Mouse (Mus musculus) layer of hippocampus, adult 18-20 months (tissue): ENCODE measurements around the gene R3hcc1l. TPM values are rescaled to one million over a fixed set of nuclear protein-coding genes. Genes with fewer than 3 reads are reported as not detected.

ENCODE experiments used
- DNase-seq, 2 experiments: peaks; one replicate each; pipeline ENCODE4 v3.0.0; 2022; ENCODE audit warnings: low spot score in 2 of 2
- long read RNA-seq: library from polyadenylated mRNA; stranded (forward); transcript quantifications from one replicate; pipeline ENCODE4 v2.0.0, GENCODE M21; 2021
- total RNA-seq, 2 experiments: library from RNA; stranded (reverse); gene quantifications; 2 replicates each; pipeline ENCODE4 v1.2.3; 2021

R3hcc1l gene
- total RNA-seq = 10 to 100 TPM; 26.4 to 29.5 TPM
- long read RNA-seq, full-length matches to known transcripts = 22 of 30 reads
- long read RNA-seq, partial matches to known transcripts = 2 of 30 reads
- long read RNA-seq, other reads (novel, unspliced or antisense) = 6 of 30 reads

GRCm38 (mm10) chr19:42518620-42519310, at the start of gene R3hcc1l:
Gene R3hcc1l (plus strand): TSS chr19:42518759.
- peak; percentile 95 to 98 for DNase-seq

- DNase-seq = no peak
These were observed 47.0 kb upstream of the R3hcc1l start for GRCm38 (mm10) chr19:42471571-42471970.

- DNase-seq = no peak
These were observed 45.7 kb upstream of the R3hcc1l start for GRCm38 (mm10) chr19:42472831-42473230.

- DNase-seq = no peak
These were observed 40.8 kb upstream of the R3hcc1l start for GRCm38 (mm10) chr19:42477769-42478168.

- DNase-seq = no peak
These were observed 40.3 kb upstream of the R3hcc1l start for GRCm38 (mm10) chr19:42478303-42478702.

GRCm38 (mm10) chr19:42485443-42485842, 33.1 kb upstream of the R3hcc1l start:
- no peak for DNase-seq

GRCm38 (mm10) chr19:42487261-42487660, 31.3 kb upstream of the R3hcc1l start:
- DNase-seq = no peak

- DNase-seq = peak; percentile 7 to 55
These were observed 25.2 kb upstream of the R3hcc1l start for GRCm38 (mm10) chr19:42493257-42493917.

GRCm38 (mm10) chr19:42504156-42504555, 14.4 kb upstream of the R3hcc1l start:
- DNase-seq = no peak

GRCm38 (mm10) chr19:42509625-42510024, 8.9 kb upstream of the R3hcc1l start:
- DNase-seq = no peak

GRCm38 (mm10) chr19:42510276-42511171, 8.0 kb upstream of the R3hcc1l start:
- DNase-seq = no peak

- no peak for DNase-seq
These were observed 2.9 kb upstream of the R3hcc1l start for GRCm38 (mm10) chr19:42515656-42516055.

- DNase-seq = no peak
These were observed 2.4 kb upstream of the R3hcc1l start for GRCm38 (mm10) chr19:42516121-42516520.

GRCm38 (mm10) chr19:42517957-42518619, 471 bp upstream of the R3hcc1l start:
- no peak for DNase-seq

GRCm38 (mm10) chr19:42519760-42520159, 1.2 kb downstream of the R3hcc1l start:
- no peak for DNase-seq

GRCm38 (mm10) chr19:42524703-42525102, 6.1 kb downstream of the R3hcc1l start:
- DNase-seq = no peak

- no peak for DNase-seq
These were observed 11.5 kb downstream of the R3hcc1l start for GRCm38 (mm10) chr19:42529992-42530437.

GRCm38 (mm10) chr19:42534427-42534826, 15.9 kb downstream of the R3hcc1l start:
- no peak for DNase-seq

GRCm38 (mm10) chr19:42537600-42537999, 19.0 kb downstream of the R3hcc1l start:
- no peak for DNase-seq

GRCm38 (mm10) chr19:42538911-42539310, 20.4 kb downstream of the R3hcc1l start:
- no peak for DNase-seq
